9 mouse cellular contexts compared by ENCODE assay signal in genomic region chr2:146835241-146835990, GRCm38 (mm10). TPM values are rescaled to one million over a fixed set of nuclear protein-coding genes. Genes with fewer than 3 reads are reported as not detected.
A peak's percentile ranks its signal among the peaks of the same experiment; 100 is the strongest.
DNase-seq lines count a peak whose midpoint lies in the region; ATAC-seq and TF ChIP-seq lines count a peak whose summit lies in the region.
"Had no signal": no experiment of that assay in that cellular context is flagged by ENCODE, and none has a peak within 500 bp of the region (broad histone marks: within the 10 kb centered on the region; RNA-seq: fewer than 3 reads in every experiment).

No protein-coding gene starts in this region.

- no peaks in the 10 kb centered on the region for H3K36me3 ChIP-seq in heart, embryonic 16.5 days (ENCODE audit: control insufficient read depth, insufficient read depth)
- H3K36me3 ChIP-seq in hindbrain, embryonic 13.5 days: no peaks in the 10 kb centered on the region
- H3K36me3 ChIP-seq in midbrain, postnatal 0 days (ENCODE audit: insufficient read depth, low read length): no peaks in the 10 kb centered on the region

- H3K27ac ChIP-seq in heart, embryonic 16.5 days (ENCODE audit: low read length): no peak overlapping the region
- peak overlapping the region; percentile 78 for H3K27ac ChIP-seq in hindbrain, embryonic 13.5 days
- H3K27ac ChIP-seq in midbrain, postnatal 0 days (ENCODE audit: low read depth, low read length): peak overlapping the region; percentile 84

- no peak for TF ChIP-seq CTCF in midbrain, postnatal 0 days (IDR thresholded peaks at IDR 0.05)

- WGBS in heart, embryonic 16.5 days: 5% methylated on average over 20 of the region's 20 CpGs
- WGBS in hindbrain, embryonic 13.5 days: 2% methylated on average over 20 of the region's 20 CpGs
- WGBS in midbrain, postnatal 0 days: 6% methylated on average over 20 of the region's 20 CpGs

- H3K4me2 ChIP-seq in heart, embryonic 16.5 days (ENCODE audit: low read depth, low read length): peak overlapping the region; percentile 46
- H3K4me2 ChIP-seq in hindbrain, embryonic 13.5 days: peak overlapping the region; percentile 56
- H3K4me2 ChIP-seq in midbrain, postnatal 0 days (ENCODE audit: low read depth, low read length, poor library complexity, severe bottlenecking): peak overlapping the region; percentile 49

- peaks cover 89% of the 10 kb centered on the region for H3K27me3 ChIP-seq in heart, embryonic 16.5 days (ENCODE audit: control insufficient read depth, insufficient read depth, low read length)
- H3K27me3 ChIP-seq in hindbrain, embryonic 13.5 days: peaks cover 78% of the 10 kb centered on the region
- peaks cover 40% of the 10 kb centered on the region for H3K27me3 ChIP-seq in midbrain, postnatal 0 days (ENCODE audit: insufficient read depth, low read length)

- peak overlapping the region; percentile 29 for H3K4me3 ChIP-seq in heart, embryonic 16.5 days (ENCODE audit: low read length)
- H3K4me3 ChIP-seq in hindbrain, embryonic 13.5 days: peak overlapping the region; percentile 34
- peak overlapping the region; percentile 27 for H3K4me3 ChIP-seq in midbrain, postnatal 0 days (ENCODE audit: low read depth, low read length)

- H3K4me1 ChIP-seq in heart, embryonic 16.5 days (ENCODE audit: control insufficient read depth, insufficient read depth, low read length): peaks cover 10% of the 10 kb centered on the region
- H3K4me1 ChIP-seq in hindbrain, embryonic 13.5 days (replicated peaks): peaks cover 55% of the 10 kb centered on the region
- H3K4me1 ChIP-seq in midbrain, postnatal 0 days (ENCODE audit: insufficient read depth, low read length): no peaks in the 10 kb centered on the region

- H3K9me3 ChIP-seq in heart, embryonic 16.5 days (replicated peaks; ENCODE audit: control insufficient read depth, low read length): no peaks in the 10 kb centered on the region
- H3K9me3 ChIP-seq in hindbrain, embryonic 13.5 days: no peaks in the 10 kb centered on the region
- no peaks in the 10 kb centered on the region for H3K9me3 ChIP-seq in midbrain, postnatal 0 days (ENCODE audit: low read length)

- DNase-seq in heart, postnatal 4 days: no peak
- DNase-seq in embryo, embryonic 10 days (ENCODE audit: low spot score): peak; percentile 68
- DNase-seq in midbrain, postnatal 0 days (ENCODE audit: low spot score): no peak
- DNase-seq in thymus, postnatal 36 days: no peak
- no peak for DNase-seq in urinary bladder, postnatal 14 days (ENCODE audit: low spot score)
- DNase-seq in thymus, postnatal 0 days (ENCODE audit: low spot score): no peak
- DNase-seq: cerebellum, adult 11 months had no signal

- no peak overlapping the region for H3K9ac ChIP-seq in heart, embryonic 16.5 days (ENCODE audit: low read length)
- H3K9ac ChIP-seq in hindbrain, embryonic 13.5 days: peak overlapping the region; percentile 64
- 0 out of 2 replicates have a peak overlapping the region, but pooled peaks have one; percentile 46 for H3K9ac ChIP-seq in midbrain, postnatal 0 days (replicated peaks; ENCODE audit: low read length, poor library complexity, severe bottlenecking)

- ATAC-seq in heart, embryonic 16.5 days (replicated peaks; ENCODE audit: extremely low read depth, insufficient read depth, low FRiP score): no peak
- ATAC-seq in hindbrain, embryonic 13.5 days (ENCODE audit: low FRiP score): peak; percentile 21
- ATAC-seq in midbrain, postnatal 0 days (ENCODE audit: low FRiP score): peak; percentile 24; the same call in 1 of the 2 replicates

RNA-seq across cellular contexts. Expression of gene Kiz, which starts 20.2 kb away (rescaled TPM):
- polyA plus RNA-seq in heart, embryonic 16.5 days (2015; fragmentation: Nextera tagmentation; extraction: Ambion mirVana): 31.1 and 32.9 TPM in 2 replicates
- 10 to 100 TPM; 34.7 to 40.7 TPM for total RNA-seq in heart, postnatal 4 days (2021)
- polyA plus RNA-seq in hindbrain, embryonic 13.5 days (2015; fragmentation: Nextera tagmentation; extraction: Ambion mirVana): 28.3 and 28.8 TPM in 2 replicates
- total RNA-seq in midbrain, postnatal 0 days (2014; rRNA removed): 14.2 and 16.1 TPM in 2 replicates
- polyA plus RNA-seq in midbrain, postnatal 0 days (2015; fragmentation: Nextera tagmentation; extraction: Ambion mirVana): 17.4 and 18.0 TPM in 2 replicates
- polyA plus RNA-seq in thymus, postnatal 0 days (2015; fragmentation: Nextera tagmentation; extraction: Ambion mirVana): 16.8 and 17.9 TPM in 2 replicates
